Mouse (Mus musculus) right cerebral cortex, adult 2 months (tissue): ENCODE results near the gene Gnl3l.

Experiments used
- DNase-seq, 2 experiments: peaks; one replicate each; pipeline ENCODE4 v3.0.0; 2021 to 2022; ENCODE audit warnings: low spot score in 2 of 2

Gene Gnl3l

DNA sequence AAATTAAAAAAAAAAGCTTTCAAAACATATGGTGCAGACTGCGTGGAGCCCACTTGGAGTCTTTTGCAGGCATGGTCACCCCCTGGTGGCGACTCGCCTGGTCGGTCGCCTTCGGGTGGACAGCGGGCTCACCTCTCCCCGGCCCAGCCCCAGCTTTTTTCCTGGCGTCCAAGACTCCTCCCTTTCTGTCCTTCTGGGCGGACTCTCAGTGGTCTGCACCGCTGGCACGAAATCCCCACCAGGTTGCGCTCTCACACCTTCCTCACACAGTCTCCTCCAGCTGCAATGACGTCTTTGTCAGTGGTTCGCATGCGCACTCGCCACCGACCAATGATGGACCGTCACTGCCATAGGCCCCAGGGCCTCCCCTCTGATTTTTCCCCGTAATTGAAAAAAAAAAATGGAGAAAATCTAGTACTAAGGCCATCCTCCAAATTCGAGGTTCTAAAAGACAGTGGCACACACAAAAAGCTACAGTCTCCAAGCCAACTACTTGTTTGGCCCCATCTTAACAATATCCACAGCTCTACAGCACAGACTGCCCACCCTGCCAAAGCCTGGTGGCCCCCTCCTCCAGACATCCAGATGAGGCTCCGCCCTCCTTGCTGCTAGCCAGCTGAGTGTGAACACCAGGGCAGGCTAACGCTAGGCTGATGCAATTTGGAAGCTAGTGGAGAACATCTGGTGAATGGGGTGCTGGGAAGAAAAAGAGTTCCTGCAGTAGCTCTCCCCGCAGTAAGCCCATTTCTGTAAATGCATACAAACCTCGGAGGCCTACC, 60.4 kb downstream of the Gnl3l start:
- peak; percentile 27 to 44 for DNase-seq

GRCm38 (mm10) chrX:150956016-150956415, 61.1 kb downstream of the Gnl3l start:
- no peak for DNase-seq

- no peak for DNase-seq
Observed at GRCm38 (mm10) chrX:150955441-150955840, 61.7 kb downstream of the Gnl3l start.

GRCm38 (mm10) chrX:150954721-150955120, 62.4 kb downstream of the Gnl3l start:
- DNase-seq = no peak
